Mouse (Mus musculus): ENCODE results near the gene Rap1gap2.
A peak's percentile ranks its signal among the peaks of the same experiment; 100 is the strongest.

The Rap1gap2 gene

GRCm38 (mm10) chr11:74610545-74611176, at the start of gene Rap1gap2:
Gene Rap1gap2, minus strand, starts transcription at chr11:74610915.
- DNase-seq (ENCODE audit: low spot score in 2 of 2), result no peak

GRCm38 (mm10) chr11:74660336-74660735, 49.6 kb upstream of the Rap1gap2 start:
- DNase-seq (ENCODE audit: low spot score in 2 of 2), result peak in 1 of 2 experiments; percentile 13

GRCm38 (mm10) chr11:74655941-74656340, 45.2 kb upstream of the Rap1gap2 start:
- DNase-seq (ENCODE audit: low spot score in 2 of 2), result no peak

GRCm38 (mm10) chr11:74653385-74653784, 42.7 kb upstream of the Rap1gap2 start:
- no peak for DNase-seq (ENCODE audit: low spot score in 2 of 2)

GRCm38 (mm10) chr11:74652791-74653191, 42.1 kb upstream of the Rap1gap2 start:
- DNase-seq (ENCODE audit: low spot score in 2 of 2), result no peak

- DNase-seq (ENCODE audit: low spot score in 2 of 2), result no peak
Observed at GRCm38 (mm10) chr11:74650576-74651100, 39.9 kb upstream of the Rap1gap2 start.

GRCm38 (mm10) chr11:74649647-74650551, 39.2 kb upstream of the Rap1gap2 start:
- no peak for DNase-seq (ENCODE audit: low spot score in 2 of 2)

- DNase-seq (ENCODE audit: low spot score in 2 of 2), result peak; percentile 94 to 97
Observed at GRCm38 (mm10) chr11:74649095-74649646, 38.5 kb upstream of the Rap1gap2 start, which contains the start of gene Cluh. Gene Cluh, plus strand, starts transcription at chr11:74649495.

- DNase-seq (ENCODE audit: low spot score in 2 of 2), result no peak
Observed at GRCm38 (mm10) chr11:74648676-74649075, 38.0 kb upstream of the Rap1gap2 start.

- no peak for DNase-seq (ENCODE audit: low spot score in 2 of 2)
Observed at GRCm38 (mm10) chr11:74647966-74648365, 37.3 kb upstream of the Rap1gap2 start.

GRCm38 (mm10) chr11:74639628-74640027, 28.9 kb upstream of the Rap1gap2 start:
- no peak for DNase-seq (ENCODE audit: low spot score in 2 of 2)

GRCm38 (mm10) chr11:74638791-74639411, 28.2 kb upstream of the Rap1gap2 start:
- DNase-seq (ENCODE audit: low spot score in 2 of 2), result no peak

GRCm38 (mm10) chr11:74637971-74638790, 27.5 kb upstream of the Rap1gap2 start:
- peak; percentile 42 to 70 for DNase-seq (ENCODE audit: low spot score in 2 of 2)

- DNase-seq (ENCODE audit: low spot score in 2 of 2), result no peak
Observed at GRCm38 (mm10) chr11:74637486-74637885, 26.8 kb upstream of the Rap1gap2 start.

- DNase-seq (ENCODE audit: low spot score in 2 of 2), result peak in 1 of 2 experiments; percentile 72
Observed at GRCm38 (mm10) chr11:74634490-74635275, 24.0 kb upstream of the Rap1gap2 start.

GRCm38 (mm10) chr11:74631880-74632789, 21.4 kb upstream of the Rap1gap2 start:
- DNase-seq (ENCODE audit: low spot score in 2 of 2), result no peak

- no peak for DNase-seq (ENCODE audit: low spot score in 2 of 2)
Observed at GRCm38 (mm10) chr11:74627481-74627880, 16.8 kb upstream of the Rap1gap2 start.

GRCm38 (mm10) chr11:74625333-74625732, 14.6 kb upstream of the Rap1gap2 start:
- no peak for DNase-seq (ENCODE audit: low spot score in 2 of 2)

GRCm38 (mm10) chr11:74623693-74624092, 13.0 kb upstream of the Rap1gap2 start:
- DNase-seq (ENCODE audit: low spot score in 2 of 2), result no peak

Data from cerebellum, postnatal 4 days (tissue).